Mouse (Mus musculus): Measurements from ENCODE around the gene Inf2.

Gene Inf2

DNA sequence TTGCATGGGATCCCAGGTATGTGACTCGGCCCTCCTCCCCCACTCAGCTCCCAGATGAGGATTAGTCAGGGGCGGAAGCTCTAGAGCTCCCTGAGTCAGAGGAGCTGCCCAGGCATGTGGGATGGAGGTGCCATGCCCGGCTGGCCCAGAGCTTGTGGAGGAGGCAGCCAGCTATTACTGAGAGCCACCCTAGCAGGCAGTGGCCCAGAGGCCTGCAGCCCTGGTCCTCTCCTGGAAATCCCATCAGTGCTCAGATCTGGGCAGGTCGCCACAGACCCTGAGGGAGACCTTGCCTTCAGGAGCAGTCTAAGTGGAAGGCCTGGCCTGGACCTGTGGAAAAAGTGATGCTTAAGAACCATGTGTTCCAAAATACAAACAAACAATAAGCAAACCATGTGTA is 7.0 kb downstream of the Inf2 start:
- DNase-seq (ENCODE audit: low read depth) = no peak

DNA sequence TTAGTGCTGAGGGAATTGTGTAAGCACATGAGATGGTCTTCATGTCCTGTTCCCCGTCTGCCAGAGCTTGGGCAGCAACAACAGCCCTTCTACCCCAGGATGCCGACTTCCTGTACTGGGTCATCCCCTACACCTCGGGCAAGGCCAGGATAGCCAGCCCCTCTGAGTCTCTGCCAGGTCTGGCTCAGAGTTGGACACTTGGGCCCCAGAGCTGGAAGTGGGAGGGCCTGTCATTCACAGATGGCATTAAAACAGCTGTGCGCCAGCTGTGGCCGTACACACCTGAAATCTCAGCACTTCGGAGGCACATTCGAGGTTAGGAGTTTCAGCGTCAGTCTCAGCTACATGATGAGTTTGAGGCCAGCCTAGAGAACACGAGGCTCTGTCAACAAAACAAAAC is 7.9 kb downstream of the Inf2 start:
- no peak for DNase-seq (ENCODE audit: low read depth)

DNA sequence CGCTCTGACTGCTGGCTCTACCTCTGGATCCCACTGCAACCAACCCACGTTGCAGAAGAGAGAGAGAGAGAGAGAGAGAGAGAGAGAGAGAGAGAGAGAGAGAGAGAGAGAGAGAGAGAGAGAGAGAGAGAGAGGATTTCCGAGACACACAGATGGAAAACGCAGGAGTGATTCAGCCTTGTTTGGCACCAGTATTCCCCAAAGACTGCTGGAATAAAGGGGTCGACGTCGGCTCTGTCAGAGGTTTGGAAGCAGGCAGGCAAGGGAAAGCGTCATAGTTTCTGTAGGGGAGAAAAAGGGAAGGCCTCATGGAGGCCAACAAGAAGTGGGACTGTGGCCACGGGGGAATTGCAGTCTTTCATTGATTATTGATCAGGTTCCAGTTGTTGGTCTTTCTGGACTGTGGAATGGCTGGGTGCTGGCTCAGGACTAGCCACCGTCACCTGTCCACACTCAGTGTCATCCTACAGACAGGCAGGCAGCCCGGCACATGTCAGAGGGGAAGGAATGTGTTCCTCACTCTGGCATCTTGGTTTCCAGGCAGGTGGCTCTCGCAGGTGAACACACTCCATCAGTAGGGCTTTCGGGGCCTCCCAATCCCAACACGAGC is 8.4 kb downstream of the Inf2 start:
- no peak for DNase-seq (ENCODE audit: low read depth)

DNA sequence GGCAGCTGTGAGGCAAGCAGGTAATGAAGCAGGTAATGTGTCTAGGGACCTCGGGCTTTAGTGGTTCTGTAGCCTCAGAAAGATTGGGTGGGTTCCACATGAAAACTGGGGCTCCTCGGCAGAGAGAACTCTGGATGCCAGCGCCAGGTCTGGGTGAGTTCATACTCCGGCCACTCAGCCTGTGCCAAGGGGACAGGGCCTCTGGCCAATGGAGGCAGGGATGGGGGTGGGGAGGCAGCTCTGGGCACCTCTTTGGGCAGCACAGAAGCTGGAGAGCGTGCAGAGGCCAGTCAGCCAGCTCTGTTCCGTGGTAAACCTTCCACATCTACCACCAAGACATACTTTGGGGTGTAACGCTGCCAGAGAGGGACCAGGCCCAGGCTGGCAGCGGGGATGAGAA is 9.0 kb downstream of the Inf2 start:
- DNase-seq (ENCODE audit: low read depth) = no peak

DNA sequence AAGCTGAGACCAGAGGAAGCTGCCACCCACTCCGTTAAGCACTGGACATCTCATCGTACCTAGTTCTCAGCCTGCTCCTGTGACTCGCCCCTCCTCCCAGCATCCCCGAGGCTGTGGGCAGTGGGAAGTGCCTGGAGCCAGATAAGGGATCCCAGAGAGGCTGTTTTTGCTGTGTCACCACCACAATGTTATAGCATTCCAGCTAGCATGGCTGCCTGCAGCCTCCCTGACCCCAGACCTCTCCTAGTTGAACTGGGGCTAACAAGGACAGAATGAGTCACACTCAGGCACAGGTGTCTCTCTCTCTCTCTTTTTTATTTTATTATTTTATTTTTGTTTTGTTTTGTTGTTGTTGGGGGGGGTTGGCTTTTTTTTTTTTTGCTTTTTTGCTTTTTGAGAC is 10.6 kb downstream of the Inf2 start:
- no peak for DNase-seq (ENCODE audit: low read depth)

DNA sequence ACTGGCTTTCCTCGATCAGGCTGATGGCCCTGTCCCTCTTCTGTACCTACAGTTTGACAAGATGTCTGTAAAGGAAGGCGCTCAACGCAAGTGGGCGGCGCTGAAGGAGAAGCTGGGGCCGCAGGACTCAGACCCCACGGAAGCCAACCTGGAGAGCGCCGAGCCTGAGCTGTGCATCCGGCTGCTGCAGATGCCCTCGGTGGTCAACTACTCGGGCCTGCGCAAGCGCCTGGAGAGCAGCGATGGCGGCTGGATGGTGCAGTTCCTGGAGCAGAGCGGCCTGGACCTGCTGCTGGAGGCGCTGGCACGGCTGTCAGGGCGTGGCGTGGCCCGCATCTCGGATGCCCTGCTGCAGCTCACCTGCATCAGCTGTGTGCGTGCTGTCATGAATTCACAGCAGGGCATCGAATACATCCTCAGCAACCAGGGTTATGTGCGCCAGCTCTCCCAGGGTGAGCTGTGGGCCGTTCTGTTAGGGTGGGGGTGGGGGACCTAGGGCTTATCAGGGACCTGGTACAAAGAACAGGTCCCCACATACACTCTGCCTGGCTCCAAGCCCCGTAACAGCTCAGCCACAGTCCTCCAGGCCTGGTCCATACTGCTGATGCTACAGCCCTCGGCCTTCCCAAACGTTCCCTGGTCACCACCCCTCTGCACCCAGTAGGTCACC is 11.5 kb downstream of the Inf2 start:
- DNase-seq (ENCODE audit: low read depth) = no peak

DNA sequence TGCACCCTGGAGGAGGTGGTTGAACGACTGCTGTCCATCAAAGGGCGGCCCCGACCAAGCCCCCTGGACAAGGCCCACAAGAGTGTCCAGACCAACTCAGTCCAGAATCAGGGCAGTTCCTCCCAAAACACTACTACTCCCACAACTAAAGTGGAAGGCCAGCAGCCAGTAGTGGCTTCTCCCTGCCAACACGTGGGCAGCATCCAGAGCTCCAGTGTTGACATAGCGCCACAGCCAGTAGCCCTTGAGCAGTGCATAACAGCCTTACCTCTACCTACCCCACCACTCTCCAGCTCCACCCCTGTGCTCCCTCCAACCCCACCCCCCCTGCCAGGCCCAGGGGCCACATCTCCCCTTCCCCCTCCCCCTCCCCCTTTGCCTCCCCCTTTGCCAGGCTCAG is 15.4 kb downstream of the Inf2 start:
- no peak for DNase-seq (ENCODE audit: low read depth)

DNA sequence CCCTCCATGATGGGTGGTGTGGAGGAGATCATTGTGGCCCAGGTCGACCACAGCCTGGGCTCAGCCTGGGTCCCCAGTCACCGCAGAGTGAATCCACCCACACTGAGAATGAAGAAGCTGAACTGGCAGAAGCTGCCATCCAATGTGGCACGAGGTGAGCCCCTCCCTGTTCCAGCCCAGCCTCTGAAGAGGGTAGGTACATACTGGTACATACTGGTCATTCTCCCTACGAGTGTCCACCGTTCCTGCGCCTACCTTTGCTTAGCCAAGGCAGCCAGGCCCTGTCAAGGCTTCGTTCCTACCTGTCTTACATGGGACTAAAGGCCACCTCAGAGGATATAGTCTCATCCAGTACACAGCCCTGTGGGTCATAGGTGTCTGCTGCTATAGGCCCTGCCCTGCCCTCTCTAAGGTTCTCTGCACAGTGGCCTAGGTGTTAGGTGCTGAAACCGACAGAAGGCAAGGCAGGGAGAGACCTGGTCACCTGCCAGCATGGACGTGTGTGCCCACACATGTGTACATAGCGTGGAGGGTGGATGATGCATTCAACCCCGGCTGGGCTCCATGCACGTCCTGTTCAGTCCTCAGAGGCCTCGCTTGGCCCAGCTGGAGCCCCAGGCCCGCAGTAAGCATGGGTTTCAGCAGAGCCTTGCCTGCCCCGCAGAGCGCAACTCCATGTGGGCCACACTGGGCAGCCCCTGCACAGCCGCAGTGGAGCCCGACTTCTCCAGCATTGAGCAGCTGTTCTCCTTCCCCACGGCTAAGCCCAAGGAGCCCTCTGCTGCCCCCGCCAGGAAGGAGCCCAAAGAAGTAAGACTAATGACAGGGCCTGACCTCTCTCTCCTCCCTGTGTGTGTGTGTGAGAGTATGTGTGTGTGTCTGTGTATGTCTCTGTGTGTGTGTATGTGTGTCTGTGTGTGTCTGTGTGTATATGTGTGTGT is 16.4 kb downstream of the Inf2 start:
- DNase-seq (ENCODE audit: low read depth) = peak; percentile 50

DNA sequence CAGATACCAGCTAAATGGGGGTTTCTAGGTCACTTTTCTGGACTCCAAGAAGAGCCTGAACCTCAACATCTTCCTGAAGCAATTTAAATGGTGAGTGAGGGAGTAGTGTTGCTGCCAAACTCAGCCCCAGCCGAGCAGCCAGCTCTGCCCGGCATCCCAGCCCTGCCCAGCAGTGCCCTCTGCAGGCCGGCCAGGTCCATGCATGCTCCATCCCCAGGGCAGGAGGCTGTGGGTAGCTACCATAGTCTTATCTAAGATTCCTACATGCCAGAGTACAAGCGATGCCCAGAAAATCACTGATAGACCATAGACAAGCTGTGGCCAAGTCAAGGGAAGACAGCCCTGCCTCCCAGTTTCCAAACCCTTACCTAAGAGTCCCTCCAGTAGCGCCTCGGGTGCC is 17.2 kb downstream of the Inf2 start:
- DNase-seq (ENCODE audit: low read depth) = peak; percentile 75

DNA sequence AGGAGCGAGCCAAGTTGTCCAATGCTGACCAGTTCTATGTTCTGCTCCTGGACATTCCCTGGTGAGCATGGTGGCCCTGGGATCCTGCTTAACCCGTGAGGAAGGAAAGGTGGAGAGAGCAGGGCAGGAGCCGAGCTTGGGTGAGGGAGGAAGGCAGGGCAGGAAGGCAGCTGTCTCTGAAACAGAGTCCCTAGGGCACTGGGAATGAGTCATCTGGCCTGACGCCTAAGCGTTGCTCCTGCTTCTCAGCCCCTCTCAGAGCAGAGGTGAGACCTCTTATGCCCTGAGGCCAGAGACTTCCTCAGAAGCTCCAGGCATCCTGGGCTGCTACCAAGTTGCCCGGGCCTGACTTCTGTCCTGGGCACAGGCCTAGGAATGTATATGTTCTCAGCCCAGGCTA is 18.4 kb downstream of the Inf2 start:
- DNase-seq (ENCODE audit: low read depth) = no peak

DNA sequence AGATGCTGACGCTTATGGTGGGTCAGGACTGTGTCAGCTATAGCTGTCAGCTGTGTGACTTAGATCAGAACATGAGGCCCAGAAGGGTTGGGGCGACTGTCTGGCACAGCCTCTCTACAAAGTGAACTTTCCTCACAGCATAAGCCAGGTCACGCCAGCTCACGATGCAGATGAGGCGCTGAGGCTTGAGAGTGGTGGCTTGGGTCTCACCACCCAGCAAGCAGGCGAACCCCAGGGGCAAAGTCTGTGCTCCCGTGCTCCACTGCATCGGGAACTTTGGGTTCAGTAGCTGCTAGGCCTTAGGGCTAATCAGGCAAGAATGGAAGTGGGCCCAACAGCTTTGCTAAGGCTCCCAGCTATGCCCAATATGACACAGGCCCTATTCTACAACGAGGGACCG is 20.4 kb downstream of the Inf2 start:
- no peak for DNase-seq (ENCODE audit: low read depth)

DNA sequence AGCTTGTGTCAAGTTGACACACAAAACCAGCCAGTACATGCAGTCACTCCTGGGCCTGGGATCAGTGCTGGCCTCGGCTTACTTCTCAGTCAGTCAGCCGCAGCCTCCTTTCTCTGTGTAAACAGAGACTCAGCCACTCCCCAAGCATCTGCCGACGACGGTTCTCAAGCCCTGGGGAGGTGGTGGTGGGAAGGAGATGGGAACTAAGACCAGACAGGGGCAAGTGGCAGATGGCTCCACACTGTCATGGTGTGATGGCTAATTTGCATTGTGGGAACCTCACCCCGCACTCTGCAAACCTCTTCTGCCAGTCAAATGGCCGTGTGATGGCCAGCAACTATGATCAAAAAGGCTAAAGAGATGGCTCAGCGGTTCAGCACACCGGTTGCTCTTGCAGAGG is 28.1 kb downstream of the Inf2 start:
- DNase-seq (ENCODE audit: low read depth) = no peak

DNA sequence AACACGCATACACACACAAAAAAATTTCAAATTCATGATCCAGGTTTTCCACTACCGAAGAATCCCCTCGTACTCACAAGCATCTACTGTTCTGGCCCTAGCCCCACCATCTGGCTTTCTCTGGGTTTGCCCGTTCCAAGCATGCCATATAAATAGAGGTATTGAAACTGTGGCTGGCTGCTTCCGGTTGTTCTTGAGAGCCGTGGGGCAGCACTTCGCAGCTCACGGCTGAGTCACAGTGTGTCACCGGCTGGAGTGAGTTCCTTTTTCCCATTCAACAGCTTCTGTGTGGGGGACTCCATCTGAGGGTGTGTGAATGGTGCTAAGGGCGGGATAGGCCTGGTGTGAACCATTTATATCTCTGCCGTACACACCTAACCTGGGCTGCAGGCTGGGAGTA is 28.6 kb downstream of the Inf2 start:
- peak; percentile 72 for DNase-seq (ENCODE audit: low read depth)

DNA sequence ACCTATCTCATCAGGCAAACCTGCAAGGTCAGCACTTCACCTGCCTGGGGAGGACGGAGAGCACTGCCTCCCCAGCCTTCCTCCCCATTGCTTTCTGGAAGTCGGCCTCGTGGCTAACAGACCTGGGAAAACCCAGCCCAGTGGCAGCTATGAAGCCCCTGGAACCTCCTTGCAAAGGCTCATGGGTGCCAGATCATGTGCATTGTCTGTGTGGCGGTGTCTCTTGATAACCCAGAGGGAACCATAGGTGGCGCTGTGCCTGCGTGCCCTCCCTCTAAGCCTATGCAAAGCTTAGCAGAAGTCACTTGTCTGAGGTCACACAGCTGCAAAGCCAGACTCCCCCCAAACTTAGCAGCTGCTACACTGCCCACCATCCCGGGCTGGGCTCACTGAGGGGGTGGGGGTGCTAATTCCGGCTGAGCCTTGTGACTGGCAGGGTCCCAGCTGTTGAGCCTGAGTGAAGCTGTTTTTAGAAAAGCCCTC is 29.4 kb downstream of the Inf2 start:
- peak; percentile 88 for DNase-seq (ENCODE audit: low read depth)

DNA sequence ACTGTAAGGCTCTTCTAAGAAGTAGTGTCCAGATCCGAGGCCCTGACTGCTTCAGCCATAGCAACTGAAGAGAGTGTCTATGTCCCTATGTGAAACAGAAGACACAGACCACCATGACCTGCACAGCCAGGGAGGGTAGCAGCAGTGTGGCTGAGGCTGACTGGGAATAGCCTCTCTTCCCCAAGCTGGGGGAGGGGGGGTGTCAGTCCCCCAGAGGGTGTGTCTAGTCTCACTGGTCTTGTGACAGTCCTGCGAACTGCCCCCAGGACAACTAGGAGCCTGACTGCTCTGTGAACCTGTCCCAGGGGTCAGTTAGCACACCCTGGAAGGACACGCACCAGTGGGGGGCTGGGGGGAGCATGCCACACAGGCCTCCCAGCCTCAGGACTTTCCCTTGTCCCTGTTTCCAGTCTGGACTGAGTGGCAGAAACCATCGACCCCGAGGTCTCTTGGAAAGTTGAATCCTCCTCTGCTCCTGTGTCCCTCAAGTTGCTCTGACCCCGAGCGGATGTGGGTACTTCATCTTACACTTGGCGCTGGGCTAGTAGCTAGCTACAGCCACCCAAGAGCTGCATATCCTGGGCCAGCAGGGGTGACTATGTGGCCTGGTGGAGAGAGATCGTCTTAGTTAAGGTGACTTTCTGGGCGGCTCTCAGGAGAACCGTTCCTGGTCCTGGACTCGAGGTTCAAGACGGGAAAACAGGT is 30.5 kb downstream of the Inf2 start:
- peak; percentile 70 for DNase-seq (ENCODE audit: low read depth)

DNA sequence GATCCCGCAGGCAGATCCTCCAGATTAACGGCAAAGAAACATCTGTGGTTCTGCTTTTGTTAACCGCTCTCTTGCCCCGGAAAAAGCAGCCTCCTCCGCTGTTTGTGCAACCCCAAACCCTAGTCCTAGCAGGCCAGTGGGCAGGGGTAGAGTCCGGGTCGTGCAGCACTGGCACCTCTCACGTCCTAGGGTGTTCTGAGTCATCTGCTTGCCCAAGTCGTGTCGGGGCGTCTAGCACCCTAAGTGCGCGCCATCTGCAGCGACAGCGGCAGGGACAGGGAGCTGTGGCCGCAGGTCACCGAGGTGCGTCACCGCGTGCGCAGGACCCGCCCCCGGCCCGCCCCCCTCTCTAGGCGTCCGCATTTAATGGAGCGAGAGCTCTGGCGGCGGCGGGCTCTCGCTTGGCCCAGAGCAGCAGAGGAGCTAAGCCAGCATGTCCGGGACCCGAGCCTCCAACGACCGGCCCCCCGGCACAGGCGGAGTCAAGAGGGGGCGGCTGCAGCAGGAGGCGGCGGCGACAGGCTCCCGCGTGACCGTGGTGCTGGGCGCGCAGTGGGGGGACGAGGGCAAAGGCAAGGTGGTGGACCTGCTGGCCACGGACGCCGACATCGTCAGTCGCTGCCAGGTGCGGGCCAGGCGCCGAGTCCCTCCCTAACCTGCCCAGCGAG is 31.2 kb downstream of the Inf2 start, which contains the start of gene Adssl1:
Gene Adssl1, plus strand, starts transcription at position 360 of the 668 bp plus-strand sequence.
- DNase-seq (ENCODE audit: low read depth) = peak; percentile 85

DNA sequence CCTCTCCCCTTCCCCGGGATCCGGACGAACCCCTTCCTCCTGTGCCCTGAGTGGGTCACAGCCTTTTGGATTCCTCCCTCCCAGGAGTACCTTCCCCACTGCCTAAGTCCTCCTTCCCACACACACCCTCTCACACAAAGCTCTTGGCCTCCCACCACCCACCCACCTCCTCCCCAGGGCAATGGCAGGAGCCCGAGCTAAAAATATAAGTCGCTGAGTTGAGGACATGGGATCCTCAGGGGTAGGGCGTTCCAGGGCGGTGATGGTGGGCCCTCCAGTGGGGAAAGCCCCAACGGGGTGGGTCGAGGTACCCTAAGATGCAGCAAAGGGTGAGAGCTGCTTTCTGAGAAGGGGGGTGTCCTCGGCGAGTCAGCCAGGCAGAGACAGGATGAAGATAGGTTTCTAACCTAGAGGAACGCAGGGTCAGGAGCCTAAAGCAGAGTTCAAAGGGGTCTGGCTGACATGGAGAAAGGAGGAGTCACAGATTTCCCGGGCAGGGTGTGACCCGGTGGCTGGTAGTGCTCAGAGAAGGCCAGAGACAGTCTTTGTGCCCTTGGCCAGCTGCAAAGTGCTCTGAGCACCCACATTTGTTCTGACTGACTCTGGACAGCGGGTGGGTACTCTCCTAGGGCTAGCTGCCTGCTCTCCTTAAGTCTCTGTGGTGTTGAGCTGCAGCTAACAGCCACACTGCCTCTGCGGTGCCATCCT is 31.9 kb downstream of the Inf2 start:
- DNase-seq (ENCODE audit: low read depth) = peak; percentile 54

DNA sequence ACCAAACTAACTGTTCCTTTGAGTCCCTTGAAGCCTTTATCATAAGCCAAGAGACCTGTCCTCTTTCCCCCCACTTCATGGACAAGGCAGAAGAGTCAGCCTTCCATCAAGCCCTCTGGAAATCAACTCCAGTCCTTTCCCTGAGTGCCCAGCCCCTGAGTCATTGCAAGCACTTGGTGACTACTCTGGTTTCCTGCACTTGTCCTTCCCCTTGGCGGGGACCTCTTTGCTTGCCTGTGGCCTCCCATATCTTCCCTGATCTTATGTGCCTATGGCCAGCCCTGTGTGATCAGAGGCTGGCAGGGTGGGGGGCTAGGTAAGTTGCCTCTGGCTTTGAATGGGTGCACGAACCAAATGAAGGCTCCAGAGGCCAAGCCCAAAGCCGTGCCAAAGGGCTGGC is 33.3 kb downstream of the Inf2 start:
- DNase-seq (ENCODE audit: low read depth) = no peak

DNA sequence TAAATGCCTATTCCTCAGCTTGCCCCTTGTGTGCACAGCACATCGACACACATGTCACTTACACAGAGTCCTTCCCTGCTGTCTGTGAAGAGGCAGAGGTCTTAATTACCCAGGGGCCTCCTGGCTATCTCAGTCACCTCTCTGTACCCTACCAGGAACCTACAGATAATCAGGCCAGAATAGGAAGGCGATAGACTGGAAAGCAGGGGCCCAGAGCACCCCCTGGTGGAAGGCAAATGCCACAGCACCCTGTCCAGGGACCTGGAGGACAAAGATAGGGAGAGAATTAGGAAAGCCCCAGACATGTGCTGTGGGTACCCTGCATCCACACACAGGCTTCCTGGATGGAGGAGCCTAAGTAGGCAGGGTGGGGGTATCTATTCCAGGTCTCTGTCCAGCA is 35.2 kb downstream of the Inf2 start:
- DNase-seq (ENCODE audit: low read depth) = peak; percentile 81

DNA sequence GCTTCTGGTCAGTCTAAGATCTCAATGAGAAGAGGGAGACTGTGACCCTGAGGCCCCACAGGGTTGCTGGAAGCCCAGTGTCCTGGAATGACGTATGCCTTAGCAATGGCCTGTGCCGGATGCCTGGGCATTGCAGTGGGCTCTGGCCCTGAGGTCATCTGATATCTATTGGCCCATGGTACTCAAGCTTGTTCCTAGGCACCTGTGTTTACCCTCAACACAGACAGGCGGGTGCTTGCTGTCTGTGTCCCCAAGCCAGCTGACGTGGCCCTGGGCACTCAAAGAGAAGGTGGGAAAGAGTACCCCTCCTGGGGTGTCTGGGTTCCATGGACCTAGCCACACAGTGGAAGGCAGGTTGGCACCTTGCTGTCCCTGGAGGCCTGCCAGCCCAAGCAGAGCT is 37.1 kb downstream of the Inf2 start:
- no peak for DNase-seq (ENCODE audit: low read depth)

DNA sequence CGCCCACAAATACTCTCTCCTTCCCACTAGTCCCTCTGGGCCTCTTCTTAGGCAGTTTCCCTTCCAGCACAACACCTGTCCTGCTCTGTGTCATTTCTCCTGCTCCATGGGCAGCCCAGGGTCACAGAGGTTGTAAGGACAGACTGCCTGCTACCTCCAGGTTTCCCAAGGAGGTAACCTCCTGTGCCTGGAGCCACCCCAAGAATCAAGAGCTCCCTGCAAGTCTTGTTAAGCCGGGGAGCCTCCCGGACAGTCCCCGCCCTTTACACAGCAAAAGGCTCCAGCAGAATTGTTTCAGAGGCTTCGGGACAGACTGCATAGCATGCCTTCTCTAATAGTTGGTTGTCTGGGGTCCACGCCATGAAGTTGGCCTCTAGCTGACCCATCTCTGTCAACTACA is 37.9 kb downstream of the Inf2 start:
- no peak for DNase-seq (ENCODE audit: low read depth)
